Mouse (Mus musculus) hindbrain, embryonic 16.5 days (tissue): ENCODE results near the gene Cux2. TPM values are rescaled to one million over a fixed set of nuclear protein-coding genes. Genes with fewer than 3 reads are reported as not detected.

Experiments used
- ATAC-seq: fragments of 200-750 bp; cut with Nextera tagmentation; 2 replicates; pipeline ENCODE4 v1.8.0; 2017; ENCODE audit warnings: moderate TSS enrichment, moderate library complexity
- H3K27ac ChIP-seq: fragments of 300-500 bp; sonication (generic); 2 replicates; pipeline ENCODE4 v1.5.1; 2014; ENCODE audit warnings: low read depth, mild to moderate bottlenecking, control low read depth, low read length, moderate library complexity
- H3K27me3 ChIP-seq: fragments of 300-500 bp; sonication (generic); replicated peaks from 2 replicates; pipeline ENCODE4 v1.6.1; 2014; ENCODE audit warnings: low read length; ENCODE audit not compliant: control insufficient read depth, insufficient read depth
- H3K36me3 ChIP-seq: fragments of 300-500 bp; sonication (generic); 2 replicates; pipeline ENCODE4 v1.6.1; 2014; ENCODE audit warnings: mild to moderate bottlenecking, low read length, moderate library complexity, mixed read lengths; ENCODE audit not compliant: control insufficient read depth, insufficient read depth
- H3K4me1 ChIP-seq: fragments of 300-500 bp; sonication (generic); 2 replicates; pipeline ENCODE4 v1.6.1; 2014; ENCODE audit warnings: low read depth, low read length; ENCODE audit not compliant: control insufficient read depth, insufficient read depth
- H3K4me2 ChIP-seq: fragments of 300-500 bp; sonication (generic); 2 replicates; pipeline ENCODE4 v1.6.1; 2014; ENCODE audit warnings: mild to moderate bottlenecking, low read length, control low read depth, moderate library complexity
- H3K4me3 ChIP-seq: fragments of 300-500 bp; sonication (generic); 2 replicates; pipeline ENCODE4 v1.5.1; 2014; ENCODE audit warnings: mild to moderate bottlenecking, low read length, control low read depth, moderate library complexity
- H3K9ac ChIP-seq: fragments of 300-500 bp; sonication (generic); 2 replicates; pipeline ENCODE4 v1.6.1; 2014; ENCODE audit warnings: low read depth, mild to moderate bottlenecking, control low read depth, low read length, moderate library complexity
- H3K9me3 ChIP-seq: fragments of 300-500 bp; sonication (generic); 2 replicates; pipeline ENCODE4 v1.6.1; 2014; ENCODE audit warnings: mild to moderate bottlenecking, low read length, moderate library complexity; ENCODE audit not compliant: control insufficient read depth
- WGBS: fragments of 180-500 bp; shearing (Covaris S2); extraction: QIAGEN DNeasy Blood & Tissue Kit; methylation state at CpG from one replicate; pipeline ENCODE4 v1.1.7; 2014; 5-methylcytosine and 5-hydroxymethylcytosine counted together
- microRNA-seq: library from miRNA; unstranded; fragments of <30 nt; microRNA quantifications from one replicate; pipeline ENCODE4, GENCODE M21; 2017
- polyA plus RNA-seq: library from polyadenylated mRNA; unstranded; fragments of >200 nt; fragmentation: Nextera tagmentation; extraction: Ambion mirVana; gene quantifications from 2 replicates; pipeline ENCODE4 v1.2.1, GENCODE M21; 2015

Gene Cux2
- polyA plus RNA-seq, 1 experiment from 2014 or later, result 16.7 TPM

- no peaks in the 10 kb centered on the region; the same call in 1 of the 2 replicates for H3K4me1 ChIP-seq
- H3K9me3 ChIP-seq, result no peaks in the 10 kb centered on the region
- H3K27ac ChIP-seq, result 0 out of 2 replicates have a peak overlapping the region, but pooled peaks have one; percentile 7
- H3K36me3 ChIP-seq, result peaks cover 25% of the 10 kb centered on the region
- ATAC-seq, result no peak
- H3K4me2 ChIP-seq, result no peak overlapping the region
- H3K4me3 ChIP-seq, result no peak overlapping the region
- no peaks in the 10 kb centered on the region for H3K27me3 ChIP-seq
- H3K9ac ChIP-seq, result no peak overlapping the region
- WGBS, result 90% methylated on average over 7 of the region's 7 CpGs
Measured at GRCm38 (mm10) chr5:121812526-121813243, 237.2 kb downstream of the Cux2 start.

GRCm38 (mm10) chr5:121811485-121811931 is 238.4 kb downstream of the Cux2 start:
- H3K36me3 ChIP-seq, result peaks cover 17% of the 10 kb centered on the region
- ATAC-seq, result no peak
- WGBS, result 83% methylated on average over 5 of the region's 5 CpGs

GRCm38 (mm10) chr5:121810331-121811151 is 239.4 kb downstream of the Cux2 start:
- Histone ChIP-seq H3K4me1 (no peaks in the 10 kb centered on the region; the same call in 1 of the 2 replicates), H3K9ac (no peak overlapping the region), H3K27me3 (no peaks in the 10 kb centered on the region), H3K27ac (no peak overlapping the region), H3K4me3 (no peak overlapping the region), H3K36me3 (peaks cover 17% of the 10 kb centered on the region), H3K4me2 (no peak overlapping the region), H3K9me3 (no peaks in the 10 kb centered on the region)
- 89% methylated on average over 17 of the region's 17 CpGs for WGBS
- 0 out of 2 replicates have a peak, but pooled peaks have one; percentile 25 for ATAC-seq

More at GRCm38 (mm10) chr5:121811485-121811931, 238.4 kb downstream of the Cux2 start:
- Histone ChIP-seq H3K9me3 (no peaks in the 10 kb centered on the region), H3K4me2 (no peak overlapping the region), H3K9ac (no peak overlapping the region), H3K4me1 (no peaks in the 10 kb centered on the region; the same call in 1 of the 2 replicates), H3K27ac (no peak overlapping the region), H3K27me3 (no peaks in the 10 kb centered on the region), H3K4me3 (no peak overlapping the region)

GRCm38 (mm10) chr5:121809667-121810224 is 240.2 kb downstream of the Cux2 start:
- WGBS, result 70% methylated on average over 5 of the region's 5 CpGs
- Histone ChIP-seq H3K4me3 (no peak overlapping the region), H3K9ac (no peak overlapping the region), H3K9me3 (no peaks in the 10 kb centered on the region), H3K27ac (no peak overlapping the region), H3K36me3 (peaks cover 14% of the 10 kb centered on the region), H3K4me2 (no peak overlapping the region), H3K4me1 (no peaks in the 10 kb centered on the region; the same call in 1 of the 2 replicates), H3K27me3 (no peaks in the 10 kb centered on the region)
- no peak for ATAC-seq

GRCm38 (mm10) chr5:121808202-121808601 is 241.7 kb downstream of the Cux2 start:
- no peaks in the 10 kb centered on the region for H3K9me3 ChIP-seq
- no peak overlapping the region for H3K27ac ChIP-seq
- no peak overlapping the region for H3K9ac ChIP-seq
- no peak overlapping the region for H3K4me3 ChIP-seq
- no peaks in the 10 kb centered on the region; the same call in 1 of the 2 replicates for H3K4me1 ChIP-seq
- H3K27me3 ChIP-seq, result no peaks in the 10 kb centered on the region
- ATAC-seq, result no peak
- H3K4me2 ChIP-seq, result no peak overlapping the region
- 91% methylated on average over 2 of the region's 2 CpGs for WGBS
- H3K36me3 ChIP-seq, result peaks cover 19% of the 10 kb centered on the region

- Histone ChIP-seq H3K27ac (no peak overlapping the region), H3K4me1 (no peaks in the 10 kb centered on the region; the same call in 1 of the 2 replicates), H3K4me2 (no peak overlapping the region), H3K4me3 (no peak overlapping the region), H3K9me3 (no peaks in the 10 kb centered on the region), H3K9ac (no peak overlapping the region), H3K36me3 (peaks cover 23% of the 10 kb centered on the region), H3K27me3 (no peaks in the 10 kb centered on the region)
- WGBS, result 76% methylated on average over 3 of the region's 3 CpGs
- ATAC-seq, result no peak
Measured at GRCm38 (mm10) chr5:121807186-121807585, 242.7 kb downstream of the Cux2 start.

Small RNA genes within 50 kb of the gene (microRNA-seq; reads per million reads assigned to microRNA genes)
- gene Mir7031, result not detected

Other genes starting within 250 kb of the Cux2 start
- 5.2 and 6.9 TPM in 2 replicates for gene Sh2b3, start 212.5 kb downstream of the Cux2 start, polyA plus RNA-seq
- 34.1 and 39.5 TPM in 2 replicates for gene Pheta1, start 201.1 kb downstream of the Cux2 start, polyA plus RNA-seq
- 1.9 and 2.7 TPM in 2 replicates for gene Myl2, start 50.8 kb upstream of the Cux2 start, polyA plus RNA-seq
- 0.19 and 0.20 TPM in 2 replicates for gene Ccdc63, start 90.7 kb upstream of the Cux2 start, polyA plus RNA-seq
- 182 and 185 TPM in 2 replicates for gene Ppp1cc, start 108.2 kb upstream of the Cux2 start, polyA plus RNA-seq
- 1.1 and 1.5 TPM in 2 replicates for gene Hvcn1, start 156.7 kb upstream of the Cux2 start, polyA plus RNA-seq
- 5.3 and 6.0 TPM in 2 replicates for gene Tctn1, start 214.4 kb upstream of the Cux2 start, polyA plus RNA-seq
- gene Pptc7, start 234.3 kb upstream of the Cux2 start, polyA plus RNA-seq, result 6.5 and 8.1 TPM in 2 replicates